Mouse (Mus musculus) c-Kit-positive CD71-negative TER-119-negative erythroid progenitor cells, embryonic 14.5 days (primary cell): ENCODE data around the gene 1700013G24Rik.

ENCODE experiments used
- DNase-seq: peaks from one replicate; pipeline ENCODE4 v3.0.0-alpha.2; 2013; ENCODE audit warnings: low read depth

1700013G24Rik gene

DNA sequence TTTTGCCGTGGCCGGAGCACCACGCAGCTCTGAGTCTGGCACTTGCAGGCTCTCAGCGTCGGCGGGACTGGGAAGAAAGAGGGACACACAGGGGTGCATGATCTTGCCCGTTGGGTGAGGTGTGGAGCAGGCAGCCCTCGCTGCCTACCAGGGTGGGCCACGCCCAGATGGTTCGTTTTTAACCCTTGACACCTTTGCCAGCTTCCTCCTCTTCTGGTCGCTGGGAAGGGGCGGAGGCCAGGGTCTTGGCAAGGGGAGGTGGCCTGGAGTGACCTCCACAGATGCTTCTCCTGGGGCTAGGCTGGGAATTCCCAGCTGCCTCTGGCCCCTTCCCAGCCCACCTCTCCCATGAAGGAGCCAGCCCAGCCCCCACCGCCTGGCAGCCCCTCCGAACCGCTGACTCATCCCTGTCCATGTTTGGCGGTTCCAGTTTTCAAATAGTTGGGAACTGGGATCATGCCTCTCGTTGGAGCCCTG, 23.7 kb downstream of the 1700013G24Rik start:
- DNase-seq: no peak

DNA sequence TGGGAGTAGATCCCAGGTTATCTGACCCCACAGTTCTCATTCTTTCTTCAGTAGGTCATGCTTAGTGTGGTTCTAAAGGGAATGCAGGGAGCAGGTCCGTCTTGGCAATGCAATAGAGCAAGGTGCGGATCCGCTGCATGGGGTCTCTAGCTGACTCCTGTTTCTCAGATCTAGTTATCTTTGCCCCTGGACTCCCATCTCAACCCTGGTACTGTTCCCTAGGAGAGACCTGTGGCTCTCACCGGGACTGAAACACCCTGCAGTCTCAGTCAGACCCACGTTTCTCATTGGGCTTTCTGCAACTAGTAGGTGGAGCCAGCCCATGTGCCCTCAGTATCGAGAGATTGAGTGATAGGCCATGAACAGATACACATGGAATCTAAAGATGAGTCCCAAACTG, 24.5 kb downstream of the 1700013G24Rik start:
- no peak for DNase-seq

DNA sequence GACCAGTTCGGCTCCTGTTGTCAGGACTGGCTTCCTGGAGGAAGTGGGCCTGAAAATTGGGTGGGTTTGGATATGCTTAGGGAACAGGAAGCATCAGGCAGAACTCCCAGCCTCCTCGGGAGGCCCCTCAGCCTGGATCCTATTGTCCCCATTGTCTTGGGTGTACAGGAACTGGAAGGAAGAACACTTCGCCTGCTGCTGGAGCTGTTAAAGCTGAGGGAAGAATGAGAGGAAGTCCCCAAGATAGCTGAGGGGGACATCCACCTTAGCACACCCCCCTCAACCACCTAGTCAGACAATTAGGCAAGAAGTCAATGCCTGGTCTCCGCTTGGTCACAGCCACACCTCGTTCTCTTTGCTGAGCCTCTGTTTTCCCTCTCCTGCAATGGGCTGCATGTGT, 25.2 kb downstream of the 1700013G24Rik start:
- no peak for DNase-seq

DNA sequence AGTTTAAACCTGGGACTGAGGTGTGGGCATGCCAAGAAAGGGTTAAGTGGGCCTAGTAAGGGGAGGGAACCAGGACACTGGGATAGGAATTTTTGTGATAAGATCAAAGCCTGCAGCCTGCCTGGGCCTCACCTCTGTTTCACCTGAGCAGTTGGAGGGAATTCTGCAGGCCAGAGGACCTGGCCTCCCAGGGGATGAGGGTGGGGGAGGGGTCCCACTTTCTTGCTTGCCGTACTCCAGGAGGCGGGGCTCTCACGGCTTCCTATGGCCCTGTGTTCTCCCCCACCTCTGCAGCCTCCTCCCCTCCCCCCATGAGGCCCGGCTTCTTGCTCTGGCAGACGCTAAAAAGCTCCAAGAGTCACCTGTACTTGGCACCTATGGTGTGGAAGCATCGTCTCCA, 26.7 kb downstream of the 1700013G24Rik start:
- DNase-seq: no peak

DNA sequence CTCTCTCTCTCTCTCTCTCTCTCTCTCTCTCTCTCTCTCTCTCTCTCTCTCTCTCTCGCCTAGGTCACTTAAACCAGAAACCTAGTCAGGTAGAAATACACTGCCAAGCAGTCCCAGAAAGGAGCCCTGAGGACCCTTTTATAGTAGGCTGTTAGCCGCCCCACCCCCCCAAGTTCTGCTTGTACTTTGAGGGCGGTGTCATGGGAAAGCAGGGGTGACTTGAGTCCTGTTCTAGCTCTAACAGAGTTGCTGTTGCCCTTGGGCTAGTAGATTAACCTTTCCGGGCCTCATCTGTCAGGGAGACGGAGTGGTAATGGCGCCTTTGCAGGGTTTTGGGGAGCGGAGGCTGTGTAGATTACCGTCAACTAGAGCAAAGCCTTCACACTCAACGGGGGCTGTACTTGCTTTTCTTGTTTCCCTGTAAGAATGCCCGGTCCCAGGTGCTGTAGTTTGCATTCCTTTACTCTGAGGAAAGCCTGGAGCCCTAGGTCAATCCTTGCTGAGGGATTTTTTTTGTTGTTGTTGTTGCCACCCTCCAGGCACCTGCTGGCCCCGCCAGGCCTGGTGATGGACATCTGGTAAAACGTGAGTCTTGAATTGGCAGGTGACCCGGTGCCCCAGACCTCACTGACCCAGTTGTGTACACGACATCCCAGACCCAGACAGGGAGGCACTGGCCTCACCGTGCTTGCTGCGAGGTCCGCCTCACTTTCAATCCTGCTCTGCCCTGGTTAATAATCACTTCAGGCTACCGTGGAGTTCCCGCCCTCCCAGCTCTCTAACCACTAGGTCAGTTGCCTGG, 27.3 kb downstream of the 1700013G24Rik start:
- no peak for DNase-seq

DNA sequence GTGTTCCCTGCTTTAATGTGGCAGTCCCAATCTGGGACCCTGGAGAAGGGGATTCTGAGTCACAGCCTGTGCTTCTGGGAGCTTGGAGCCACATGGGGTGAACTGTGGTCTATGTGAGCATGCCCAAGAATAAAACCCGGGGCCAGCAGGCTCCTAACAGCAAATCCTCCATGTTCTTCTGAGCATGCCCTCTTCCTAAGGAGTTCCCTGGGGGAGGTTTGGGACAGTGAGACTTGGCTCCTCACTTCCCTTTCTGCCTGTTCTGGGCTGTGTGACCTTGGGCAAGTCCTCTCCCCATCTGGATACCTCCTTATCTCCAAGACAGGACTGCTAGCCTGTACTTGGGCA, 27.9 kb downstream of the 1700013G24Rik start:
- DNase-seq: no peak

DNA sequence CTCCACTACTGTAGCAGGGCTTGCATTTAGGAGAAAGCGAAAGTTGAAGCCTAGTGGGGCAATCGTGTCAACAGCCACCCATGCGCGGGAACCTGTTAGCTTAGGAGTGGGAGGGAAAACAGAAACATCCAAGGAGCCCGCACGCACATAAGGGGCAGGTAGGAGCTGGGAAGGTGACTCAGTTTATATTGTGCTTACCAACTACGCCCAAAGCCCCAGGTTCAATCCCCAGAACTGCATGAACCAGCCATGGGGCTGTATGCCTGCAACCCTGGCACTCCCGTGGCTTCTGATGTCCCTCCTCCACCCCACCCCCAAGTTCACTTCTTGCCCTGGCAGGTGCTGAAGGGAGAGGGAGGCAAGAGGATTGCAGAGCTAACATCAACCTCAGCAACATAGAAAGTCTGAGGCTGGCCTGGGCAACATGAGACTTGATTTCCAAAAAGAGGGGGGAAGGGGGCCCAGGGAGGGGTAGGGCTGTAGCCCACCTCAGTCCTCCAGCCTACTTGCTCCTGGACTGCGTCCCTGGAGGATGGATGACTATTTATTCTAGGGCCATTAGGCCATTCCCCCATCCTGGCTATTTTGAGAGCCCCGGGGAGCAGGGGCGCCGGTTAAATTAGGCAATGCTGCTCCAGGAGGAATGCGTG, 28.4 kb downstream of the 1700013G24Rik start:
- DNase-seq: no peak

DNA sequence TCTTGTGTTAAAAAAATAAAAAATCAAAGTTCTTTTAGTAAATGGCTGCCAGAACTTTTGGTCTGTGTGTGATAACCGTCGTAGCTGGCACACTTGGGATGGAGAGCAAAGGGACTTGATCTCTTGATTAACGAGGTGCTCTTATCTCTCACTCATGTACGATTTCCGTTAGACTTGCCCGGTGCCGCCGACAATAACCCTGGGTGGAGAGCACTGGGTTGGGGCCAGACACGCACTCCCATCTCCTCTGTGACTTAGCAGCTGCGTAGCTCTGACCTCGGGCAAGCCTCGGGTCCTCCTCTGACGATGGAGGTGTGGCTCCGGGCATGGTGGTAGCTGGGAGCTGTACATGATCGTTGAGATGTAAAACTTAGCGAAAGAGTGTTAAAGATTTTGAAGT, 30.8 kb downstream of the 1700013G24Rik start:
- DNase-seq: no peak

DNA sequence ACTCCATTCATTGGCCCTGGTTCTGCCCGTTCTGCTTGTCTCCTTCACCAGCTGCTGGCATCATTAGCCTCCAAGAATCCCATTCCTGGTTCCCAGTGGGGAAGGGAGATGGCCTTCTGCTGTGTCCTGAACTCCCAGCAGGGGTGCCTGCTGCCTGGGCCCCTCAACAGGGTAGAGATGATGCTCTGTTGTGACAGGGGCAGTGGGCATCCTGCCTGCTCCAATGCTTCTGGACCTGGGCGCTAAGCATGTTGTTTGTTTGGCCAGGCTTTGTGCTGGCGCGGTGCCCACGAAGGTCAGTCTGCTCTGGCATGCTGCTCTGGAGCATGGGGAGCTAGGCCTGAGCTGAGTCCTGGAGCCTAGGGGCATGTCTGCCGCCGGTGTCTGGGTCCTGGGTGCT, 31.5 kb downstream of the 1700013G24Rik start:
- no peak for DNase-seq

DNA sequence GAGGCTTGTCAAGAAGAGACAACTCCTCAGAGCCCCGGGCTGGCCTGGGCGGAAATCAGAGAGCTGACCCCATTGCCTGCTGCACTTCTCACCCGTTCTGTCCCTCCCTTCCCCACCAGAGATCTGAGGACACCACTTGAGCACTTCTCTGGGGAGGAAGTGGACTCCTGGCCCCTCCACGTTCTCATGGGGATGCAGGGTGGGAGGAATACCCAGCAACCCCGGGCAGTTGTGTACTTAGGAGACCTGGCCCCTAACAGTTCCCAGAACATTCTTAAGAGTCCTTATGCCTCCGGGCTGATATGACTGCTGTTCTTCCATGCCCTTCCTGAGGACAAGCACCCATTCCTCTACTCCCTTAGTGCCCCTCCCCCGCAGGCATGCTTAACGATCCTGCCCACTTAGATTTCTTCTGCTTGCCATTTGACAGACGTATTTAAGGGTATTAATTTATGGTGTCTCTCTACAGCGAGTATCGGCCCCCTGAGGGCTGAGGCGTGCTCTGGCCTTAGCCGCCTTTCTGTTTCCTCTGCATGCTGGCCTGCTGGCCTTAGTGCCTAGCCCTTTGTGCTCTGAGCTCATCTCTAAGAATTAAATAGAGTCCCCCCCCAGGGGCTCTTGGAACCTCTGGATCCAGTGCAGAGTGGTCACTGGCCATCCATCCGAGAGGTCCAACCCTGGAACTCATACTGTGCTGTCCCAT, 32.3 kb downstream of the 1700013G24Rik start:
- DNase-seq: no peak

DNA sequence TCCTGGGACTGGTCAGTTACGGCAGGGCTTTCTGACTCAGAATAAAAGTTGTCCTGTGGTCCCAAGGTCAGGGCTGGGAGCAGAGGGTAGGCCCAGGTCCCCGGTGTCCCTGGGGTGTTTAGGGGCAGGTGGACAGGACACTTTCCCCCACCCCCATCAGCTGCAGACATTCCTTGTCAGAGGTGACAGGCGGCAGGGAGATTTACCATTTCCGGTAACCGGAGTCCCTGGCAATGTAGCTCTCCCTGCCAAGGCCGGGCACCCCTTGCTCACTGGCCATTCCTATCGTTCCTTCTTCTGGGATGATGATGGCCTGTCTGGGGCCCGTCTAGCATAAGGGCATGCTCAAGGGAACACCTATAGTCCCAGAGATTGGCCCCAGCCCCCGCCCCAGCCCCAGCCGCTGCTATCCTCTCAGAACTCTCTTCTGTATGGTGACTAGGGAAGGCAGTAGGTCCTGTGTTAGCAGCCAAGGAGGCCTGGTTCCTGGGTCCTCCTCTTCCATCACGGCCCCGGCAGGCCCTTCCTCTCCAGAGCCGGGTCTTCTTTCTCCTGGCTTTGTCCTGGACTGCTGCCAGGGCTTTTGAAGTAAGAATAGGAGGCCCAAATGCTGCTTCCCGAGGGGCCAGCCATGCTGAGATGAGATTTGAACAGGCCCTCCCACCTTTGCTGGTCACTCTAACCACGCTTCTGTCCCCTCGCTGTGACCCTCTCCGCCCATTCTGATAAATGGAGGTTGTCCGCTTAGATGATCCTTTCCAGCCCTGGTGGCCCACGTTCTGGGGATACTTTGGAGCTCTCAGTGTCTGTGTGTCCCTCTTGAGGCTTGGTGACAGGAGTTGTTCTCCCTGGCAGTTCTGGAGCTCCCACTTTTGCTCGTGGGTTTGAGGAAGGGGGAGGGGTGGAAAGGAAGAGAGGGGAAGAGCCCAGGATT, 33.3 kb downstream of the 1700013G24Rik start:
- no peak for DNase-seq

DNA sequence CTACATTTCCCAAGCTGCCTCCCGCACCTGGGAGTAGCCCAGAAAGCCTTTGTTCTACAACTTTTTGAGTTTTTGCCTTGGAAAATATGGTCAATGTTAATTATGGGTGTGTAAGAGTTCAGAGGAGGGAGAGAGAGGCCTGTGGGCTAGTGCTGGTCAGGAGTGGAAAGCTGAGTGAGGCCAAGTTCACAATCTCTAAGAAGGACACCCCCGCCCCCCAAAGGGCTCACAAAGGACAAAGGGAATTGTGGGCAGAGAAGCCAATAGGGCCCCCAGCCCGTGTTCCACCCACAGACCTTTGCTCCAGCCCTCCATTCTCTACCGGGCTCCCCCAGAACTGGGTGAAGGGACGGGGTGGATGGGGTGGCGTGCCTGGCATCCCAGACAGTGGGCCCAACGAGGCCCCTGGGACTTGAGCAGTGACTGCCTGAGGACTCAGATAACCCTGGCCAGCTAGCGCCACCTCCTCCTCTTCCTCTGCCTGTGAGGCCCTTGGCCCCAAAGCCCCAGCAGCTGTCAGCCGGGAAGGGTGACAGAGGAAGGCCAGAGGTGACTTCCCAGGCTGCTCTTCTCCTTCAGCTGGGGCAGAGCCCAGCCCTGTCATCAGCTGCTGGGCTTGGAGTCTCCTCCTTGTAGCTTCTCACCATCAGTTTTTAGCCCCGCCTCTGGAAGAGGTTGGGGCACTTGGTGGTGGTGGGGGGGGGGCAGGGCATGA, 34.4 kb downstream of the 1700013G24Rik start:
- DNase-seq: no peak

DNA sequence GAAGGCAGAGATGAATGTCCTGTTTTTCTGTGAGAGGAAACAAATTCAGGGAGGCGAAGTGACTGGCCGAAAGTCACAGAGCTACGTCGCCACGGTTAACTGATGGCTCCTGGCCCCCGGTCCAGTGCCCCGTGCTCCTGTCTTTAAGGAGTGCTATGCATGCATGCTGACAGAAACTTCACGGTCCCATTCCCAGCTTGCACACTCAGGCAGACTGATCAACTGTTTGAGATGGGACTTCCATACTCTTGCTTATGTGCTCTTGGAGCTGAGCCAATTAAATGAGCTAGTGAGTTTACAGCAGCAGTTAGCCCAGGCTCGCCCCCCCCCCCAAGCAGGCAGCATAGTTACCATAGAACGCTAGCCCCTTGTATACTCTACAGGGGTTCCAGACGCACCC, 35.0 kb downstream of the 1700013G24Rik start:
- DNase-seq: no peak

DNA sequence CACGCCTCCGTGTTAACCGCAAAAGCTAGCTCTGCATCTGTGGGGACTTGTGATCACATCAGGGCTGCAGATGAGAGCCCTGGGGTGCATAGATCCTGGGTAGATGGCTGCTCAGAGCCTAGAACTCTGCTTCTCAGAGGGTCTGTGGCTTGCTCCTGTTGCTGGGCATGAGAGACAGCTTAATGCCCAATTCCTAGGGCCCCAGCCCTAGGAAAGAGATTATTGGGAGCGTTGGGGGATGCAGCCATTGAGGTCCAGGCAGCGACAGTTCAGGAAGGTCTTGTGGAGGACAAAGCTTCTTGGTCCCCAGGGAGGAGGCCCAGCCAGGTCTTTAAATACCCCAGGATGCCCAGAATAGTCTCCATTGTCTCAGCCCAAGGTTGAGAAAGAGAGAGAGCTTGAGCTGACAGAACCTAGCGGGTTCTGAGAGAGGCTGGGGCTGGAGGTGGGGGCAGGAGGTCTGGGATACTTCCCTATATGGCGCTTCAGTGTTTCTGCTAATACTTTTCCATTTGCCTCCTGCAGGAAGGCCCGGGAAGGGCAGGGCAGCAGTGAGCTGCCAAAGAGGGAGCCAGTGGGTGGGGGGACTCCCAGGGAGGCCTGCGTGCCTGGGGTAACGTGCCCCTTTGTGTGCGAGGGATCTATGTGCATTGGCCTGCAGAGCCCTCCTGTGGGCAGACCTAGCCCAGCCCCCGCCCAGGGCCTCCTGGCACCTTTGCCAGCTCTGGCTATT, 35.7 kb downstream of the 1700013G24Rik start:
- no peak for DNase-seq

DNA sequence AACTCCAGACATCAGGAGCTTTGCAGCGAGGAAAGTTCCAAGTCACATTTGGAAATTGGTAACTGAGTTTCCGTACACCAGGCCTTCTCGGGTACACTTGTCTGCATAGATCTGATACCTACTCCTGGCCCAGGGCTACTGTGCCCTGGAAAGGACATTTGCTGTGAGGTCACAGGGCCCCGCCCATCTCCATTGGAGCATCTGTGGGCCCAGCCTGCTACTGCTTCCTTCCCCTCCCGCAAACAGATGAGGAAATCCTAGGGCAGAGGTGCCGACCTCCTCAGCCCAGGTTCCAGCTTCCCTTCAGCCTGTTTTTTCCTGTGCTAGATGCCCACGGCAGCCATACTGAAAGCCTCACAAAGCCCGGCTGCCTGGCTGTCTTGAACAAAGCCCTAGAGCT, 36.9 kb downstream of the 1700013G24Rik start:
- DNase-seq: no peak

DNA sequence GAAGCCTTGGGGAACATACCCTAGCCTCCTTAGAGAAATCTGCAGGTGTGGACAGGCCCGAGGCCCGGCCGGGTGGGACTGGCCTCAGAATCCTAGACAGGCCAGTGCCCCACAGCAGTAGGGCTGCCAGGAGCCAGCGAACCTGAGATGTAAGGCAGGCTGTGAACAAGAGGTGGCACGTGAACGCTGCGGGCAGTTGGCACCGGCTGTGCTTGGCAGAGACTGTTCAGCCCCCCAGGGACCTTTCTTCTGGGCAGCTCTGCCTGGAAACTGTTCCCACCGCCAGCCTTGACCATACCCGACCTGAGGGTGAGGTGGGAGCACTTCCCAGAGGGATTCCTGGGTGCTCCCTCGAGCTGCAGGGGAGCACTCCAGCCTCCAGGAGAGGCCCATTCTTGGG, 39.5 kb downstream of the 1700013G24Rik start:
- DNase-seq: no peak

DNA sequence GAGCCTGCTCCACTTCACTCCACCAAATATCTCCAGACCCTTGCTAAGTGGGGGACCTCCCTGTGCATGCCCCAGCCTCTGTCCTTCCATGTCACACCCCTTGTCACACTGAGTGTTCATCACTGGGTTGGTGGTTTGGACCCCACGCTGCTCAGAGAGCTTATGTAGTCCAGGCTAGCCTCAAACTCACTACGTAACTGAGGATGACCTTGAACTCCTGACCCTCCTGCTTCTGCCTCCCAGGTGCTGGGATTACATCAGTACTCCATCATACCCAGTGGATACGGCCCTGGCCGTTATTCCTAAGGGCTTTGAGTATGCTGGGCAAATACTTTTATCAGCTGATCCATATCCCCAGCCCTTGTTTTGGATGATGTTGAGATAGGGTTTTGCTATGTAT, 40.1 kb downstream of the 1700013G24Rik start:
- DNase-seq: no peak

DNA sequence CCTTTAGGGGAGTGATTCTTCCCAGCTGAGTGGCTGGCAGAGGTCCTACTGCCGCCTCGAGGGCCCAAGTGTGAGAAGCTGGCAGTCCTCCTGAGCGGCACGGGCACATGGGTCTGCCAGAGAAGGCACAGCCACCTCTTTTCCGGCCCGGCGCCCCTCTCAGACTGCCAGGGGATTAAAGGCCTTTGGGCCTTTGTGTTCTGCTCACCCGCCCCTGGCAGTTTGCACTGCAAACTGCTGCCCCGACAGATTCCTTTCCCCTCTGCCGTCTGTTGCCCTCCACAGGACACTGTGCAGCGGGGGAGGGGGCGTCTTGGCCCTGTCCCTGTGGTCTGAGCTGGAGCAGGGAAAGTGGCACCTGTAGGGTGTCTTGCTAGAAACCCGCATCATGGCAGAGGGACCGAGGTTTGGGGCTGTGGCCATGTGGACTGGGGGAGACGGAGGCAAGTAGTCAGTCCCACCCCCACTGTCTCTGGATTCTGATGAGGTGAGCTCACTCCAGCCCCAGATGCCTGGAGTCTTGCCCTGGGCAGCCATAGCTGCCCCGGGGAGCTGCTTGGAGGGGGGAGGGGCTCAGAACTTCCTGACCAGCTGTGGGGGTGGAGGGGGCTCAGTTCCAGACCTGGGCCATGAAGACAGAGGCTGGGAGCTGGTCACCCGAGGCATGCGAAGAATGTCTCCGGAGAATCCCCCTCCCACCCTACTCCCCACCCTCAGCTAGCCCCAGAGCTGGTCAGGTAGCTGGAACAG, 41.8 kb downstream of the 1700013G24Rik start:
- DNase-seq: no peak

DNA sequence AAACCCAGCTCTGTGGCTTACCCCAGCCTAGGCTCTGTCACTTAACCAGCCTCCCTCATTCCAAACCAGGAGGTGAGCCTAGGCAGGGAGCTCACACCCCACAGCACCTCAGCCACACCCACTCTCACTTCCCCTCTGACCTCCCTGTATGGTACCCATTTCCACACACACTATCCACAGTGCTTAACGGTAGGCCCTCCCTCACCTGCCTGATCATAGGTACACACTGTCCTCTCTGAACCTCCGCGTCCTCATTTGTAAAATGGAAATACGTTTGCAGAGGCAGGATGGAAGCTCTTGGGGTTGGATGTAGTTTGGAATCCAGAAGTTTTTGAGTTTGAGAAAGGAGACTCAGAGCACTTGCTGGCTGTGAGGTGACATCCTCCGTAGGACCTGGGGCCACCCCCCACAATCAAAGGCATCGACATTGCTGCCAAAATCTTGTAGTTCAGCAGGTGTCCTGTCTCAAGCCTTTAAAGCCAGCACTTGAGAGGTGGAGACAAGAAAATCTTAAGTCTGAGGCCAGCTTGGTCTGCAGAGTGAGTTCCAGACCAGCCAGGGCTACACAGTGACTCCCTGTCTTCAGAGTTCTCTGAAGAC, 42.5 kb downstream of the 1700013G24Rik start:
- DNase-seq: no peak
